Mouse (Mus musculus) cerebellum, adult 8-10 months (tissue): Measurements from ENCODE around the gene Olfr584.

ENCODE experiments used
- DNase-seq: peaks from one replicate; pipeline ENCODE4 v3.0.0; 2022

Olfr584 gene

DNA sequence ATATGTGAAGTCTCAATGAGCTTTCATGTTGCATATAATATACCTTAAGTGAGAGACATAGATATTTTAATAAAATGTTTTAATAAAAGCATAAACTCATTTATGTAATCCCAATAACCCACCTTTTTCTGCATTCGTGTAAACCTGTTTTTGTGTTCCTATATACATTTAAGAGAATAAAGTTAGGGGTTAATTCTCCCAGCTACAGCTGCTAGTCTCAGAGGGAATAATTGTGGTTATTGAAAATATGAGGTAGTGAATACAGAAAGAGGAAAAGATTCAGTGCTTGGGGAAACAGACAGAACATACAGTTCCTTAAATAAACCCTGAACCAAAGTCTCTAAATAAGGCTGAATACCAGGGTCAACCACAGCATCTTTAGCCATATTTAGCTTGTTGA lies at the start of gene Olfr584:
Gene Olfr584, plus strand, starts transcription at position 301 of the 400 bp plus-strand sequence.
- no peak for DNase-seq

DNA sequence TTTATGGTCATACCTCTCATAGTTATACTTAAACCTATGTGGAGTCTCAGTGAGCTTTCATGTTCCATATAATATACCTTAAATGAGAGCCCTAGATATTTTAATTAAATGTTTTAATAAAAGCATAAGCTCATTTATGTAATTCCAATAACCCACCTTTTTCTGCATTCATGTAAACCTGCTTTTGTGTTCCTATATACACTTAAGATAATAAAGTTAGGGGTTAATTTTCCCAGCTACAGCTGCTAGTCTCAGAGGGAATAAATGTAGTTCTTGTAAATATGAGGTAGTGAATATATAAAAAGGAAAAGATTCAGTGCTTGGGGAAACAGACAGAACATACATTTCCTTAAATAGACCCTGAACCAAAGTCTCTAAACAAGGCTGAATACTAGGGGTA lies 44.0 kb upstream of the Olfr584 start, which contains the start of gene Olfr582:
Gene Olfr582, plus strand, starts transcription at position 301 of the 400 bp plus-strand sequence.
- DNase-seq = no peak

DNA sequence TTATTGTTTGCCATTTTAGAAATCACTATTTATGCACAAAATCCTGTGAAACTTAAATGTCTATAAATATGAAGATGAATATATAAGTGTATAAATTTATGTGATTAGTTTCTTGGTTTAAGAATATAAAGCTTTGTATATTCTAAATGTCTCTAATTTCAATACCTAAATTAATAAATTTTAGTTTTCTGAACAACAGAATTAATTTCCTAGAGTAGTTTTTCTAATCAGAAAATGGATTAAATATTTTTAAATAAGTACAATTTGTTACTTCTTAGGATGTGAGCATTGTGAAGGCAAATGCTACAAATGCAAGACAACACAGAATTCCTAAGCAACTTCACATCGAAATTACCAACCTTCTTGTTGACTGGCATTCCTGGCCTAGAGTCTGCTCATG lies 30.7 kb upstream of the Olfr584 start, which contains the start of gene Olfr583:
Gene Olfr583, plus strand, starts transcription at position 301 of the 400 bp plus-strand sequence.
- no peak for DNase-seq

DNA sequence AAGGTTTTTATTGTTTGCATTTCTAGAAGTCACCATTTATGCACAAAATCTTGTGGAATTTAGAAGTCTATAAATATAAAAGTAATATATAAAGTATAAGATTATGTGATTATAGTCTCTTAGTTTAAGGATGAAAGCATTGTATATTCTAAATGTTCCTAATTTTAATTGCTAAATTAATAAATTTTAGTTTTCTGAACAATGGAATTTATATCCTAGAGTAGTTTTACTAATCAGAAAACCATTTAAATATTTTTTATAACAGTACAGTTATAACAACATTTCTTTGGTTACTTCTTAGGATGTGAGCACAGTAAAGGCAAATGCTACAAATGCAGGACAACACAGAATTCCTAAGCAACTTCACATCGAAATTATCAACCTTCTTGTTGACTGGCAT lies 15.7 kb downstream of the Olfr584 start, which contains the start of gene Olfr585:
Gene Olfr585, plus strand, starts transcription at position 301 of the 400 bp plus-strand sequence.
- no peak for DNase-seq

DNA sequence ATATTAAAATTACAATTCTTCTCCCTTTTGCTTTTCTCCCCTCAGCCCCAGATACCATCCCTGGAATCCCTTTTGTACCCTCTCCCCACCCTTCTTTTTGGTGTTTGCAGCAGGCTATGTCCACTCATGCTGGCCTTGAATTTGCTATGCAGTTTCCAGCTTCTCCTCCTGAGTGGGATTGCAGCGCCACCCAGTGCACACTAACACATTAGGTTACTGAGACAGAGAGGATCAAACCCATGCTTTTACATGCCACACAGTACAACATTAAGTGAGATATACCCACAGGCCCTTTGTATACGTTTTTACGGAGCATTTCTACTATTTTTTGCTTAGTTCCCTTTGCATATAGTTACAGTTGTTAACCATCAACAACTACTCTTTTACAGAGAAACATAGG lies 37.7 kb downstream of the Olfr584 start:
- DNase-seq = no peak

DNA sequence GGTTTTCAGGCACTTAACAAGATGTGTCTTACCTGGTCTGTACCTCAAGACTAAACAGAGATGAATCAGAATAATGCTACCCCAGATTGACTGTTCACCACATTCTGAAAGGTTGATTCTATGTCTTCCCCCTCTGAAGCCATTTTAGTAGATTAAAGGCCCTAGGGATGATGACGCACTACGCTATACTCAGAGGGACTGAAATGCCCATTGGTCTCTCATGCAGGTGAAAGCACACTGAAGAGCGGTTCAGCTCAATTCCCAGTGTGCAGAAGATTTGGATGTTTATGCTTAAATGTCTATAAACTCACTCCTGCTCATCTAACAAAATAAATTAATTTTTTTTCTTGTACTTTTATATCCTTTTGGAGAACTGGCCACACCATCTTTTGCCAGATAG lies 43.9 kb downstream of the Olfr584 start, which contains the start of gene Olfr586:
Gene Olfr586, minus strand, starts transcription at position 101 of the 400 bp plus-strand sequence.
- no peak for DNase-seq
